In the genomic region with DNA sequence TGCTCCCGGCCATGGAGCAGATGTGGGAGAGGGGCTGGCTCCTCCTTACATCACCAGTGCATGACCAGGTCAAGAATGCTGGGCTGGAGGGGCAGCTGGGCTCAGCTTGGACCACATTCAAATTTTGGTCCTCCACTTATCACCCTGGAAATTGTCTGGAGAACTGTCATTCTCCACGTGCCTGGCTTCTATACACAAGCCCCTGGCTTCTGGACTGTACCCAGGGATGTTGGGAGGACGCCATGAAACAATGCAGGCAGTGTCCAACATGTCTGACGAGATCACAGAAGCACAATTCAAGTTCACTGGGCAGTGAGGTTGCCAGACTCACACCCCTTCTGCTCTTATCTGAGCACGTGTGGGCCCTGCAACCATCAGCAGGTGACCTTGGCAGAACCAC, we compare ENCODE assay signal across 15 mouse cellular contexts.
DNase-seq lines count a peak whose midpoint lies in the region; ATAC-seq and TF ChIP-seq lines count a peak whose summit lies in the region.
"Had no signal": no experiment of that assay in that cellular context is flagged by ENCODE, and none has a peak within 500 bp of the region (broad histone marks: within the 10 kb centered on the region; RNA-seq: fewer than 3 reads in every experiment).

No protein-coding gene starts in this region.

- H3K36me3 ChIP-seq in lung, postnatal 0 days (ENCODE audit: insufficient read depth, low read length), result no peaks in the 10 kb centered on the region
- H3K36me3 ChIP-seq in heart, postnatal 0 days (replicated peaks; ENCODE audit: control insufficient read depth, insufficient read depth, low read length), result no peaks in the 10 kb centered on the region
- H3K36me3 ChIP-seq: lung, embryonic 15.5 days; midbrain, embryonic 15.5 days; neural tube, embryonic 13.5 days had no signal

- 44% methylated on average over 5 of the region's 5 CpGs for WGBS in lung, postnatal 0 days
- 28% methylated on average over 5 of the region's 5 CpGs for WGBS in heart, postnatal 0 days

- no peak for ATAC-seq in lung, postnatal 0 days
- peak; percentile 82 for ATAC-seq in heart, postnatal 0 days (ENCODE audit: insufficient read depth, low read depth)
- ATAC-seq: midbrain, embryonic 15.5 days had no signal

- peak; percentile 15 for DNase-seq in cerebellum, adult 9-11 months
- no peak for DNase-seq in cerebellum, adult 11 months
- DNase-seq in lung, postnatal 10 days, result peak; percentile 68
- DNase-seq in lung, postnatal 0 days (ENCODE audit: low spot score), result no peak
- peak; percentile 63 for DNase-seq in NIH3T3 (ENCODE audit: low read depth)
- DNase-seq in heart, postnatal 0 days (ENCODE audit: low spot score), result peak; percentile 83
- no peak for DNase-seq in urinary bladder, postnatal 14 days (ENCODE audit: low spot score)
- no peak for DNase-seq in ovary, postnatal 14 days (ENCODE audit: low spot score)
- DNase-seq: adrenal gland, postnatal 36 days; cerebellum, adult 18-20 months; kidney, adult 8-10 months; thymus, postnatal 4 days had no signal

- no peak for TF ChIP-seq CTCF in lung, postnatal 0 days (IDR thresholded peaks at IDR 0.05)
- no peak for TF ChIP-seq CTCF in heart, postnatal 0 days (IDR thresholded peaks at IDR 0.05; ENCODE audit: low read depth)

- no peak overlapping the region for H3K9ac ChIP-seq in lung, postnatal 0 days (replicated peaks; ENCODE audit: low read depth)
- no peak overlapping the region for H3K9ac ChIP-seq in heart, postnatal 0 days (replicated peaks; ENCODE audit: low read depth, low read length)
- H3K9ac ChIP-seq: lung, embryonic 15.5 days; midbrain, embryonic 15.5 days; neural tube, embryonic 13.5 days had no signal

- no peak for TF ChIP-seq EP300 in lung, postnatal 0 days (IDR thresholded peaks at IDR 0.05)
- peak; percentile 91 for TF ChIP-seq EP300 in heart, postnatal 0 days (IDR thresholded peaks at IDR 0.05; ENCODE audit: low read depth)

- no peak overlapping the region for H3K4me2 ChIP-seq in lung, postnatal 0 days (replicated peaks; ENCODE audit: low read depth, low read length)
- no peak overlapping the region for H3K4me2 ChIP-seq in heart, postnatal 0 days (ENCODE audit: low read depth, low read length)
- H3K4me2 ChIP-seq: lung, embryonic 15.5 days; midbrain, embryonic 15.5 days; neural tube, embryonic 13.5 days had no signal

- H3K9me3 ChIP-seq in lung, postnatal 0 days (ENCODE audit: low read length), result no peaks in the 10 kb centered on the region
- H3K9me3 ChIP-seq in heart, postnatal 0 days (replicated peaks; ENCODE audit: control insufficient read depth, low read length), result no peaks in the 10 kb centered on the region
- H3K9me3 ChIP-seq: lung, embryonic 15.5 days; midbrain, embryonic 15.5 days; neural tube, embryonic 13.5 days had no signal

- H3K4me3 ChIP-seq in lung, postnatal 0 days (ENCODE audit: low read depth, low read length), result no peak overlapping the region
- H3K4me3 ChIP-seq in heart, postnatal 0 days (ENCODE audit: low read depth, low read length), result no peak overlapping the region
- H3K4me3 ChIP-seq: lung, embryonic 15.5 days; midbrain, embryonic 15.5 days; neural tube, embryonic 13.5 days had no signal

- H3K4me1 ChIP-seq in lung, postnatal 0 days (ENCODE audit: insufficient read depth, low read depth, low read length), result peaks cover 17% of the 10 kb centered on the region; the same call in 1 of the 2 replicates
- peaks cover 42% of the 10 kb centered on the region for H3K4me1 ChIP-seq in heart, postnatal 0 days (ENCODE audit: control insufficient read depth, insufficient read depth)

- H3K27me3 ChIP-seq in lung, postnatal 0 days (replicated peaks; ENCODE audit: insufficient read depth, low read length), result no peaks in the 10 kb centered on the region
- H3K27me3 ChIP-seq in heart, postnatal 0 days (ENCODE audit: control insufficient read depth, insufficient read depth, low read length), result no peaks in the 10 kb centered on the region
- H3K27me3 ChIP-seq: lung, embryonic 15.5 days; midbrain, embryonic 15.5 days; neural tube, embryonic 13.5 days had no signal

- H3K27ac ChIP-seq in lung, postnatal 0 days (ENCODE audit: low read length), result no peak overlapping the region
- peak overlapping the region; percentile 35 for H3K27ac ChIP-seq in heart, postnatal 0 days (ENCODE audit: low read depth)
- H3K27ac ChIP-seq: lung, embryonic 15.5 days; midbrain, embryonic 15.5 days; neural tube, embryonic 13.5 days had no signal

Comparison
In these comparisons a context has a peak if more than half of its experiments do, and no peak if none do; other contexts are left out.
1. DNase-seq: peak in cerebellum, adult 9-11 months (single experiment), lung, postnatal 10 days (single experiment), NIH3T3 (single experiment) and heart, postnatal 0 days (single experiment); none in cerebellum, adult 11 months (single experiment), lung, postnatal 0 days (single experiment), urinary bladder, postnatal 14 days (single experiment) and ovary, postnatal 14 days (single experiment).